Mouse (Mus musculus) cerebellum, adult 9-11 months (tissue): ENCODE measurements around the gene Lrrc51.

Experiments
- DNase-seq: peaks from one replicate; pipeline ENCODE4 v3.0.0; 2022

Gene Lrrc51

GRCm38 (mm10) chr7:101880855-101881254, 52.8 kb downstream of the Lrrc51 start:
- no peak for DNase-seq

GRCm38 (mm10) chr7:101875978-101876377, 57.7 kb downstream of the Lrrc51 start:
- DNase-seq = no peak

- DNase-seq = no peak
Observed at GRCm38 (mm10) chr7:101871296-101871695, 62.4 kb downstream of the Lrrc51 start.

- no peak for DNase-seq
Observed at GRCm38 (mm10) chr7:101870629-101871028, 63.1 kb downstream of the Lrrc51 start, which contains the start of gene Folr1. Folr1 (minus strand) TSS chr7:101870788.

- DNase-seq = no peak
Observed at GRCm38 (mm10) chr7:101869163-101869500, 64.6 kb downstream of the Lrrc51 start.

GRCm38 (mm10) chr7:101868241-101869162, 65.2 kb downstream of the Lrrc51 start:
- no peak for DNase-seq

GRCm38 (mm10) chr7:101867482-101867881, 66.2 kb downstream of the Lrrc51 start:
- no peak for DNase-seq

- DNase-seq = no peak
Observed at GRCm38 (mm10) chr7:101866491-101867265, 67.0 kb downstream of the Lrrc51 start.

- no peak for DNase-seq
Observed at GRCm38 (mm10) chr7:101863415-101863814, 70.3 kb downstream of the Lrrc51 start, which contains the start of gene Anapc15. Anapc15 (plus strand) TSS chr7:101863715.
